Mouse (Mus musculus) mesoderm, embryonic 11.5 days (tissue): Measurements from ENCODE around the gene Fdxr.
A peak's percentile ranks its signal among the peaks of the same experiment; 100 is the strongest.

Experiments
- DNase-seq: peaks from one replicate; pipeline ENCODE4 v3.0.0-alpha.2; 2012; ENCODE audit warnings: low read depth, low spot score

Gene Fdxr

DNA sequence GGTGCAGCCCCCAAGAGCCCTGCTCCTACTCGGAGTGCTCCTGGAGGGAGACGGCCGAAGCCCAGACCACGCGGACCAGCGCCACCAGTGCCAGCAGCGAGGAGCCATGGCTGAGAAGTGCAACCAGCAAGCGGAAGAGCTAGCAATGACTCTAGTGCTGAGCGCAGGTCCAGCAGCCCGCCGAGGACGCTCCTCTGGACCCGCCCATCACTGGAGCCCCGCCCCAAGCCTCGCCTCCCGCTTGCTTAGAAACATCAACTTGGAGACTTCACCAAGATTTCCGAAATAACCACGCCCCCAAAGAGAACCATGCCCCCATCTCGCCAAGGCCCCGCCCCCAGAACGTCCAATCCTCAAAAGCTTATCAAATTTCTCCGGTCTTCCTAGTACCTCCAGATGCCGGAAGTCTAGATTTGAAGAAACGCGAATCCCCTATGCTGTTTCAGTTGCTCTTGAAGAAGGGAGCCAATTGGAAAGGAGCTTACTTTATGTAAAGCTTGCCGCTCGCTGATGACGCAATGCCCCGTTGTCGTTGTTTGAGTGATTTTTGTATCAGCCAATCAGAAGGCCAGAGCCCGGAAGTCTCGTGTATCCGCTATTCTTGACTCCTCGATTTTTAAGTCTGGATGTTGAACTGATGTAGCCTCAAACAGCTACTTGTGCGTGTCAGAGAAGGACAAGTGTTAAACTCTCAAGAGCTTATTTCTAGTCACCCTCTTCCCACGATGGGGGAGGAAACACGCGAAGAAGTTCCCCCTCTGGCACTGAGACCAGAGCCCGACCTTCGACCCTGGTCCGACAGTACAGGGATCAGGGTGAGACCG lies at the start of gene Fdxr:
Fdxr (minus strand) TSS at position 271 of the 824 bp plus-strand sequence.
- DNase-seq: peak; percentile 99

DNA sequence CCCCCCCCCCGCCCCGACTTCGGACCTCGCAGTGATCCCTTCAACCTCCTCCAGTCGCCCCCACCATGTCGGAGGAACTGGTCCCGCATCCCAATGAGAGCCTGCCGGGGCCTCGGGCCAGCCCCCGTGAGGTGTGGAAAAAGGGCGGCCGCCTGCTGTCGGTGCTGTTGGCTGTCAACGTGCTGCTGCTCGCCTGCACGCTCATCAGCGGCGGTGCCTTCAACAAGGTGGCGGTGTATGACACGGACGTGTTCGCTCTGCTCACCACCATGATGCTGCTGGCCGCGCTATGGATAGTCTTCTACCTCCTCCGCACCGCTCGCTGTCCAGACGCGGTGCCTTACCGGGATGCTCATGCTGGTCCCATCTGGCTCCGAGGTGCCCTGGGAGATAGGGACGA lies 46.5 kb upstream of the Fdxr start:
- DNase-seq: no peak

- DNase-seq: peak; percentile 79
Observed at GRCm38 (mm10) chr11:115321906-115322693, 45.2 kb upstream of the Fdxr start, which contains the start of gene Ush1g. Gene Ush1g (minus strand): TSS chr11:115322041.

- no peak for DNase-seq
Observed at GRCm38 (mm10) chr11:115319704-115320383, 43.0 kb upstream of the Fdxr start.

GRCm38 (mm10) chr11:115318245-115319027 lies 41.6 kb upstream of the Fdxr start:
- DNase-seq: no peak

DNA sequence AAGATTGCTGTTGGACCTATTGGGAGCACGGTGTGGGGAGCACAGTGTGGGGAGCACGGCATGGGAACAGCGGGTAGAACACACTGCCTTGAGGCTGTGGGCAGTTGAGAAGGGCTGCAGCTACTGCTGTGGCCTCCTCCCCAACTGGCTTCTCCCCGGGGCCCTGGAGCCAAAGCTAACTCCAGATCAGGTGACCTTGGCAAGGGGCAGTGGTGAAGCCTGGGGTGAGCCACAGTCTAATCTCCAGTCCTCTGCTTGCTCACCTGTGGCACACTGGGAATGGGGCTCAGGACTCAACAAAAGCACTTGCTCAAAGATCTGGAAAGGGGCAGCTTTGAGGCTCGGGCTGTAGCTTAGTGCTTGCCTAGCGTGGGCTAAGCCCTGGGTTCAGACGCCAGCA lies 40.4 kb upstream of the Fdxr start:
- DNase-seq: no peak

- no peak for DNase-seq
Observed at GRCm38 (mm10) chr11:115314249-115314648, 37.4 kb upstream of the Fdxr start.

- no peak for DNase-seq
Observed at GRCm38 (mm10) chr11:115308781-115309180, 31.9 kb upstream of the Fdxr start.

GRCm38 (mm10) chr11:115306863-115307262 lies 30.0 kb upstream of the Fdxr start, which contains the start of gene Otop2:
Gene Otop2 (plus strand): TSS chr11:115307163.
- DNase-seq: no peak

- DNase-seq: no peak
Observed at GRCm38 (mm10) chr11:115303167-115303566, 26.3 kb upstream of the Fdxr start.

GRCm38 (mm10) chr11:115301351-115301750 lies 24.5 kb upstream of the Fdxr start:
- no peak for DNase-seq

DNA sequence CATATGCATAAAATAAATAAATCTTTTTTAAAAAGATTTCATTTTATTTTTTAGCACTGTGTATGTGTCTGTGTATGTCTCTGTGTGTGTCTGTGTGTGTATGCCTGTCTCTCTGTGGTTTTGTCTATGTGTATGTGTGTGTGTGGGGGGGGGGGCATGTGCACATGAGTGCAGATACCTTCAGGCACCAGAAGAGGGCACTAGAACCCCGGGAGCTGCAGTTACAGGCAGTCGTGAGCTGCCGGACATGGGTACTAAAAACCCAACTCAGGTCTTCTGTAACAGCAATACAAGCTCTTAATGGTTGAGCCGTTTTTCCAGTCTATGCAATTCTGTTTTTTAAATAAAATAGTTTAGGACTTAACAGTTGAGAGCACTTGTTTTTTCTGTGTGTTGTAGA lies 23.9 kb upstream of the Fdxr start:
- no peak for DNase-seq

DNA sequence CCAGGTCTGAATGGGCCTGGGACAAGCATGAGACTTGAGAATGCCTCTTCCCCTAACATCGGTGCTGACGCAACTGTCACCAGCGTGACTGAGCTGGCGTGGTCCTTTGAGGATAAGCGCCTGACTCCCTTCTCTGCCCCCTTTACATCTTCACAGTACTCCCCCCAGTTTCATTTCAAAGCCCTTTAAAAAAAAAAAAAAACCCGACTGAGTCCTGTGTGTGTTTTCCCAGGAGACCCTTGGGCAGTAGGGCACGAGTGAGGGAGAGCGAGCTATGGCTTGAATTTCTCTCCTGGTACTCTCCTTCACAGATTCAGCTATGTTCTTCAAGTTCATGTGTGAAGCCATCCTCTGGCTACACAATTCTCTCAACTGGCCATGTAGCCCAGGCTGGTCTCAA lies 21.3 kb upstream of the Fdxr start:
- DNase-seq: no peak

DNA sequence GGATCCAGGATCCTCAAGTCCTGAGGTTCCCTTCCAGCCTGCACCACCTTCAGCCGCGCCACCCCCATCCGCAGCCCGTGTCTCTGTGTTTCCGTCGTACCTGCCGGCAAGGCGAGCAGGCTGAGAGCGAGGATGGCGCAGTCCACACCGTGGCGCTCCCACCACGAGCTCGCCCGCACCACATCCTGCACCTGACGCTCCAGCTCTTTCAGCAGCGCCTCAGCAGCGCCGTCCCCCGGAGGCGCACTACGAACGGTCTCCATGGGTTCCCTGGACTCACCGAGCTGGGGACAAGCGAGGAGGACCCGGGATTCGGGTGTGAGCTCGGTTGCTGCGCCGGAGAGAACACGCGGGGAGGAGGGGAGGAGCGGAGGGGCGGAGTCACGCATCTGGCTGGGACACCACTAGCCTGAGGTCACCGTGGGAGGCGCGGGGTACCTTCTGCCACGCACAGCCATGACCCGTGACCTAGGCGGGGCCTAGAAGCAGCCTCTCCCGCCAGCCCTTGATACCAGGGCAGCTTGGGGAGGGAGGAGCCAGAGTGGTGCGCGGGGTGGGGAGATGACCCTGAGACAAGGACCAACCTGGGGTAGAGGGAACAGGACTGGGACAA lies 20.5 kb upstream of the Fdxr start, which contains the start of gene Fads6:
Fads6 (minus strand) TSS at position 450 of the 613 bp plus-strand sequence.
- peak; percentile 48 for DNase-seq

- no peak for DNase-seq
Observed at GRCm38 (mm10) chr11:115296471-115297210, 19.8 kb upstream of the Fdxr start.

DNA sequence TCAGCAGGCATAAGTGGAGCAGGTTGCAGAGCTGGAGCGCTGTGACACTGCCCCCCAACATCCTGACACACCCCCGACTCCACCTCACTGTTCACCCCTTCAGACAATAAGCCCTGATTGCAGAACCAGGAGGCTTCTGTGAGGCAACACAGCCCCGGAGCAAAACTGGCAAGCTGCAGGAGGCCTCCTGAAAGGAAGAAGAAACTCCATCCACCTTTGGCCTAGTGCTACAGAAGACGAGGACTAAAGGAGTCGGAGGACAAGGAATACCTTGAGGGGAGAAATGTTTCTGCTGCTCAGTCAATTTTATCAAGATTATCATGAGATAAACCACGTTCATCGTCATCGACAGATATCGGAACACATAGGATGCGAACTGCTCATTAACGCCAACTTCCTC lies 19.1 kb upstream of the Fdxr start:
- DNase-seq: no peak

GRCm38 (mm10) chr11:115292631-115293375 lies 16.0 kb upstream of the Fdxr start:
- DNase-seq: no peak

GRCm38 (mm10) chr11:115291503-115291902 lies 14.7 kb upstream of the Fdxr start:
- DNase-seq: no peak

DNA sequence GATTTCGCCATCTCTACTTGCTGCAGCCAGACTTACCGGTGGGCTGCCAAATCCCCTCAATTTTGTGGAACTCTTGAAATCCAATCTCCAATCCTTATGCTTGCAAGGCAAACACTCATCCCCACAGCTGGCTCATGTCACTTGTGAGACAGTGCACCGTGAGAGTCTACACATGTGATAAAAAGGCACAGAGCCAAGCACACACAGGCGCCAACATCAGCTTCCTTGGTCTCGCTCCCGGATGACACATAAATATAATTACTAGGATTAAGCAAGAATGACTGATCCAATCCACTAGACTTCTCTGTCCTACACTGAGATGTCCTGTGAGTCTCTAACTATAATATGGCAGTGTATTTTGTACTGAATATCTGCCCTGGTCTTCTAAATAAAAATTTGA lies 14.1 kb upstream of the Fdxr start:
- DNase-seq: no peak
